Mouse (Mus musculus) adrenal gland, adult 18-20 months (tissue): ENCODE results near the gene Phf5a. TPM values are rescaled to one million over a fixed set of nuclear protein-coding genes. Genes with fewer than 3 reads are reported as not detected.

ENCODE experiments used
- DNase-seq, 2 experiments: peaks; one replicate each; pipeline ENCODE4 v3.0.0; 2021 to 2022; ENCODE audit warnings: low spot score in 2 of 2
- total RNA-seq, 2 experiments: library from RNA; stranded (reverse); gene quantifications; 1 replicate in 1 of 2; 2 replicates in 1 of 2; pipeline ENCODE4 v1.2.3; 2021

Gene Phf5a
- total RNA-seq, 2 experiments from 2014 or later: 54.3 to 55.6 TPM

DNA sequence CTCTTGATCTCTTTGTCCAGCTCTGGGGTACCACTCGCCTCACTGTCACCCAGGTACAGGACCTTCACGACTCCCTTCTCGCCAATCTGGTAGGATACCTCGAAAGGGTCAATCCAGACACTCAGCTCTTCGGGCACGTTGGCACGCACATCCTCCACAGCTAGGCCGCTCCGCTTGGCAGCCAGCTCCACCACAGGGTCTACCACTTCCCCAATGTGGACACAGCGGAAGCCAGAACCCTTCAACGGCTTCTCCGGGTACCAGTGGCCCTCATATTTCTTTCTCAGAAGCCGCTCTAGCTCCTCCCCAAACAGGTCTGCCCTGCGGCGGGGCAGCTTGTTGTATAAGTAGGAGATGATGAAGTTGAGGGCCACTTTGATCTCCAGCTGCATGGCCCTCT lies 20.3 kb downstream of the Phf5a start:
- no peak for DNase-seq

DNA sequence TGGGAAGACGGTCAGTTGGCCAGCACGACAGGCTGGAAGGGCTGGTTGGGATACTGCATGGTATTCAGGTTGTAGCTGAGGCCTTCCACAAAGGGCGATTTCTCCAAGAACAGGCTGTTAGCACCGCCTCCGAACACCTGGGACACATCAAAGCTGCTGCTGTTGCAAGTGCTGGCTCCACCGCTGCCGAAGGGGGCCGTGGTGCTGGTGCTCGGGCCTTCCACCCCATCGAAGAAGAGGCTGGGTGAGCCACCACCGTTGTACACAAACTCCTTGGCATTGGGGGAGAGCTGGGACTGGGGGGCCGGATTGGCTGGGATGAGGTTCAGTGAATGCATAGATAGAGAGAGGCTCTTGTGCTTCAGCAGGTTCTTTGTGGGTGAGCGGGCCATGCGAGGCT lies 21.0 kb downstream of the Phf5a start:
- DNase-seq: no peak

DNA sequence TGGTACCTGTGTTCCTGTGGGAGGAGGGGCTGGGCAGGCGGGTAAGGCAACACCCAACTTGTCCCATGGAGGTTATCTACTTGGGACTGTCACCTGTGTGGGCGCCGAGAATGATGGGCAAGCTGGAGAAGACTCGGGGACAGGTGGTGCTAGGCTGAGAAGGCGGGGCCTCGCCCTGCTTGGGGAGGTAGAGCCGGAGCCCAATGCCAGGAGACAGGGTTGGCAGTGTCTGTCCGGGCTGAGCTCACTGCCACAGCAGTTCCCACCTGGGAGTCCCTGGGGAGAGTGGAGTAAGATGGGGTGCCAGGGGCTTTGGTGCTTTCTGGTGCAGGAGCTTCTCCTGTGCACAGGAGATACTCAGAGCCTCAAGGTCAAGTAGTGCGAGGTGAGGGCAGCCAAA lies 22.6 kb downstream of the Phf5a start:
- DNase-seq: no peak

DNA sequence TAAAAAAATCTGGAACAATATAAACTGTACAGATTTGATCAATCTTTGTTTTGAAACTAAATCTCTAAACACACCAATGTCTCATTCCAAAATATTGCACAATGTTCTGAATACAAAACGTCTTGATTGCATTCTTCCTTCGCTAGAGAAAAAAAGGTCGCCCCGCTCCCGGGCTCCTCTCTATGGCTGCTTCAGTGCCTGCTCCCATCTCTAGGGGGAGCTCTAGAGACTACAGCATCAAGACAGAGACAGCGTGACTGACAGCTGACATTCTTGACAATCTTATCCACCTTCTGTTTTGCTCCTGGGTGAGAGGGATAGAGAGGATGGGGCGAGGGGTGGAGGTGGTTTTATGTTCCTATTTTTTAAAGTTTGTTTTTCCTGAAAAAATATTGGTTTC lies 23.4 kb downstream of the Phf5a start:
- DNase-seq: peak in 1 of 2 experiments; percentile 52

DNA sequence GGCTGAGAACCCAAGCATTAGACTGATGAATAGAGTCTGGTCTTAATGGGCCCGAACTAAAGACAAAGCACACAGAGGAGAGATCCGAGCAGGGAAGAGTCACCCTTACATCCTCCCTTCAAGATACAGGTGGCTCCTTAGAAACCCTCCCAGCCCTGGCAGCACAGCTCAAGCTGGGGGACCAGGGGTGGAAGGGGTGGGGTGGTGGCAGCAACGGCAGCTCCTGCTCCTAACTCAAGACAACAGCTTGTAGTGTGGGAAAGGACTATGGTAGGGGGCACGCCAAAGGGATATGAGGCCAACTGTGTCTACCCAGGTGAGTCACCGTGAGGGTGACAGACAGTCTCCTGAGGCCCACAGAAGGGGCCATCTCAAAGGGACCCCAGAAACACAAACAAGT lies 23.9 kb downstream of the Phf5a start:
- DNase-seq: no peak

DNA sequence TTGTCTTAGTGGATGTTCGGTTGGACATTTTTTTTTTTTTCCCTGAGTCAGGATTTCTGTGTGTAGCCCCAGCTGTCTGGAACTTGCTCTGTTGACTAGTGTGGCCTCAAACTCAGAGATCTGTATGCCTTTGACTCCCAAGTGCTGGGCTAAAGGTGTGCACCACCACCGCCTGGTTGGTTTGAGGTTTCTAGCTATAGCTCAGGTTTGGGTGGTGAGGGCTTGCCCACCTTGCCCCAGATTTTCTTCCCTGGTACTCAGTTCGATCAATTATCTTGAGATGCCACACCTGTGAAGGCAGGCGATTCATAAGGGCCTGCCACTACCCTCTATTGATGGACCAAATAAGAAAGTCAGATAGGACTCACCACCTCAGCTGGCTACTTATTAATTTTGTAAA lies 24.6 kb downstream of the Phf5a start:
- DNase-seq: no peak

DNA sequence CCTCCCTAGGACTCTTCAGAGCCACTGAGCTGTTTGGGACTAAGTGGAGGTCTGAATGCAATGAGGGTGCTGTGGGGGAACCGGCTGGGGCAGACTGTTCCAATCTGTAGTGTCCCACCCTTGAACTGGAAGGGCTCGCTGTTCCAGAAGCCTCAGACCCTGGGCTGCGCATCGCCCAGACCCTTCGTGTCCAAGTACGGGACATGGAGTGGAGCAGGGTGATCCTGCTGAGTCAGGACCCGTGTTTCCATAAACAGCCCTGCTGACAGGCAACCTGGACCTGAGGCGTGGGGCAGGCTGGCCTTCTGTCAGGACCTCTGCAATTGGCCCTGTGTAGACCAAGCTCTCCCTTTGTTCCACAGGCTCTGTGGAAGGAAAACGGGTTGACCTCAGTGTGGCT lies 25.0 kb downstream of the Phf5a start:
- DNase-seq: no peak

DNA sequence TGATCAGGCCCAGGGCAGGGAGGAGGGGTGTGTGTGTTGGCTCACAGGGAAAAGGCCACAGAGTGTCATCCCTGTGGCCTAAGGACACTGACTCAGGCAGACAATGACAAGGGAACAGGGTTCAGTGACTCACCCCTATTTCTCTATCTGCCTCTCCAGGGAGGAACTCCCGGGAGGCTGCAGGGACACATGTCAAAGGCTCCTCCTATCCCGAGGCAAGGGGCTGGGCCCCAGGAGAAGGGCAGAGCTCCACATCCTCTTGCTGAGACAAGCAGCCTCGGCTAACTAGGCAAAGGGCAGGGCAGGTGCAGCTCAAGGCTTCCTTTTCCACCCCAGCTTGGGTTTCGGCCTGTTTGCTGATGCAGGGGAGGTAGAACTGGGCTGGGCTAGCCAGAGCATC lies 26.0 kb downstream of the Phf5a start:
- peak; percentile 64 to 75 for DNase-seq

DNA sequence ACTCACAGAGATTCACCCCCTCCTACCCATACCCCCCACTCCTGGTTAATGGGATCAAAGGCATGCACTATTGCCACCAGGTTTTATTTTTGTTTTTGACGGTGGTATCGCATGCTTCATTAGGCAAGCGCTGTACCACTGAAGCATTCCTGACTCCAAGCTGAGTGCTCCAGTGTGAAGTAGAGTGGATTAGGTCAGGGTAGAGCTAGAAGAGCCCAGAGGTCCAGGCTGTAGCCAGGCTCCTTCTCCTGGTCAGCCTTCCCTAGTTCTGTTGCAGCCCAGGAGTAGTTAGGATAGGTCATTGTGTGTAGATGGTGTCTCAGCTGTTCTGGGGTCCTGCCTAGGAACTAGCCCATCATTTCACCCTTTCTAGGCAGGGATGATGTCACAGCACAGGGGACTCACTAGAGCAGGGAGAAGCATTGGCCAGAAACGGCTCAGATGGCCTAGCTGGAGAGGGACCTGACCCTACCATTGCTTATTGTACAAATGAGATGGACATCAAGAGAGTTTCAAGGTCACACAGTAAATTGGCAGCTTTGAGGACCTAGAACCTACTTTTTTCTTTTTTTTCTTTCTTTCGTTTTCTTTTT lies 26.6 kb downstream of the Phf5a start:
- no peak for DNase-seq

DNA sequence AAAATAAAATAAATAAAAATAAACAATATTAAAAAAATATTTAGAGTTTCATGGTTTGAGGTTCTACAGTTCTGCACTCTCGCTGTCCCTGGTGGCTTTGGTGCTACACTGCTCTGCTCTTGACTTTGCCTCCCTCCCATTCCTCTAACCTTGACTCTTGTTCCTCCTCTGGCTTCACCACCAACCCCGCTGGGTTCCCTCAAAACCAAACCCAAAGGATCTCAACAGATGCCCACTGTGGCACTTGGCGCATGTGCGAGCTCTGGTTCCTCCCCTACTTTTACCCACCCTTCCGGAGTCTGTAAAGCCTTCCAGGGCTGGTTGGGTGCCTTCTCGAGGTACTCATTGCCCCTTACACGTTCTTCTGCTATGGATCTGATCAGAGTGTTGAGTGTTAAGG lies 29.4 kb downstream of the Phf5a start:
- DNase-seq: no peak

DNA sequence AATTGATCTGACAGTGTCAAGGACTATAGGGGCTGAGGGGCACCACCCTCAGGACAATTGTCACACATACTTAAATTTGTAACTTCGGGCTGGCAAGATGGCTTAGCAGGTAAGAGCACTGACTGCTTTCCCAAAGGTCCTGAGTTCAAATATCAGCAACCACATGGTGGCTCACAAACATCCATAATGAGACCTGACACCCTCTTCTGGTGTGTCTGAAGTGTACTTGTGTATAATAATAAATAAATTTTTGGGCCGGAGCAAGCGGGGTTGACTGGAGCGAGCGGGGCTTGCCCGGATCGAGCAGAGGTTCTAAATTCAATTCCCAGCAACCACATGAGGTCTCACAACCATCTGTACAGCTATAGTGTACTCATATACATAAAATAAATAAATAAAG lies 31.4 kb downstream of the Phf5a start:
- DNase-seq: no peak

DNA sequence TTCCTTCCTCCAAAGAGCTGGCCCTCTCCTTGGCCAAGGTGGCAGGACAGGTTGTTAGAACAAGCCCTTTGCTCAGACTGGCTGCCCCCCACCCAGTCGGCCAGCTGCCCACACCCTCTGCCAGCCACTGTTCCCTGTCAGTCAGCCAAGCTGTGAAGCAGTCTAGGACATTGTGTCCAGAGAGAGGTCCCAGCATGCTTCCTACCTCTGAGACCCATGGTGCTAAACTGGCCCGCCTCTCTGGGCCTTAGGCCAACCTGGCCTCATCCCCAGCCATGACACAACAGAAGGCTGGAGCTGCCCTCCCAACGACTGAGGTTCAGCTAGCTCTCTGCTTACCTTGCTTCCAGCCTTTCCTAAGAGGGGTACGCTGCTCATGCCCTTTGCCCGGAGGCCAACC lies 32.1 kb downstream of the Phf5a start:
- peak; percentile 62 to 72 for DNase-seq

DNA sequence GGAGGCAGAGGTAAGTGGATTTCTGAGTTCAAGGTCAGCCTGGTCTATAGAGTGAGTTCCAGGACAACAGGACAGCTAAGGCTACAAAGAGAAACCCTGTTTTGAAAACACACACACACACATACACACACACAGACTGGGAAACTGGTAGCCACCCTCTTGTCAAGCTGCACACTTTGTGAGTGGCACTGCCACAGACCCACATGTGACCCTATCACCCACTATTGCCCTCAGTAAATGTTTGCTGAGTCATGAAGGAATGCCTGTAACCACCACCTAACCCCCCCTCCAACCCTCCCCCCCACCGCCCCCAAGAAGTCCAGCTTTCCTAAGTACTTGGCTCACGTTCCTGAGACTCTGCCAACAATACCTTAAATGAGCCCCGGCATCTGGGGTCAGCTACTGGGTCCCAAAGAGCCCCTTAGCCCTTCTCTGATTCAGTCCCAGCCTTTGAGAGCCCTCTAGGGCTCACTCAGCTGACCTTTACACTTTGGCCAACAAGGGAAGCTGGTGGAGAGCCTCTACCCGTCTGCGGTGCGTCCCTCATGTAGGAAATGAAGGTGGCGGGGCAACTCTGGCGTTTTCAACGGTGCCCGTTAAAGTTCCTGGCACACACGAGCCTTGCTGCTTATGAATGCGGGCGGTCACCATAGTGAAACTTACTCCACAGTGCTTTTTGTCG lies 33.0 kb downstream of the Phf5a start:
- no peak for DNase-seq

DNA sequence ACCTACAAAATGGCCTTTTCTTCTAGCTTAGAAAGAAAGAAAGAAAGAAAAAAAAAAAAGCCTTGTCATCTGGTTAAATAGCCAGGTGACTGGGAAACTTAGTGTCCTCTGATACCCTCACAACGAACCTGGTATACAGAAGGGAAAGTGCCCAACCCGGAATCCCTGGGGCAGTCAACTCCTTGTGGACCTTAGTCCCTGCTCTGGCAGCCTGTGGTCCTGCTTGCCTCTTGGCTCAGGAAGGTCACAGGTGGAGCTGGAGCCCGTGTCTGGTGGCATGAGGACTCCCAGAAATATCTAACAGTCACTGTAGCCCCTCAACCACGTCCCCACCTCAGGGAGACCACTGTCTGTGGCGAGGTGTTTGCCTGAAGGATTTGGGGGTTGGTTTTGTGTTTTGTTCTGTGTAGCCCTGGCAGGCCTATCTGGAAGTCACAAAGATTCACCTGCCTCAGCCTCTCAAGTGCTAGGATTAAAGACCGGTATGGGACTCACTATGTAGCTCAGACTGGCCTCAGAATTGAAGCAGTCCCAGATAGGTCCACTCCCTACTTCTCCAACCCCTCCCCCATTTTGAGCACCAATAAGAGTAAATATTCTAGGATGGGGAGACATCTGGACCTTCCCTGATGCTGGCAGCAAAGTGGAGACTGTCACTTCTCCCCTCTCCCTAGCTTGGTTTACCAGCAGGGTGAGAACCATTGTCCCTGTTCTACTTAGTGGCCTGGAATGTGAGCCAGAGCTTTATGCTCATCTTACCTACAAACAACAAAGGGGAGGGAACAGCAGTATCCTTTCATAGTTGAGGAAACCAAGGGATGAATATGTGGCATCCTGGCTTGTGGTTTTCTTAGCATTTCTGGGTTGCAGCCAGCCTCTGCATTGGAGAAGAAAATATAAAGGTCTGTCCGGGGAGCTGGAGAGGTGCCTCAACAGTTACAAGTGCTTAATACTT lies 34.5 kb downstream of the Phf5a start:
- no peak for DNase-seq

DNA sequence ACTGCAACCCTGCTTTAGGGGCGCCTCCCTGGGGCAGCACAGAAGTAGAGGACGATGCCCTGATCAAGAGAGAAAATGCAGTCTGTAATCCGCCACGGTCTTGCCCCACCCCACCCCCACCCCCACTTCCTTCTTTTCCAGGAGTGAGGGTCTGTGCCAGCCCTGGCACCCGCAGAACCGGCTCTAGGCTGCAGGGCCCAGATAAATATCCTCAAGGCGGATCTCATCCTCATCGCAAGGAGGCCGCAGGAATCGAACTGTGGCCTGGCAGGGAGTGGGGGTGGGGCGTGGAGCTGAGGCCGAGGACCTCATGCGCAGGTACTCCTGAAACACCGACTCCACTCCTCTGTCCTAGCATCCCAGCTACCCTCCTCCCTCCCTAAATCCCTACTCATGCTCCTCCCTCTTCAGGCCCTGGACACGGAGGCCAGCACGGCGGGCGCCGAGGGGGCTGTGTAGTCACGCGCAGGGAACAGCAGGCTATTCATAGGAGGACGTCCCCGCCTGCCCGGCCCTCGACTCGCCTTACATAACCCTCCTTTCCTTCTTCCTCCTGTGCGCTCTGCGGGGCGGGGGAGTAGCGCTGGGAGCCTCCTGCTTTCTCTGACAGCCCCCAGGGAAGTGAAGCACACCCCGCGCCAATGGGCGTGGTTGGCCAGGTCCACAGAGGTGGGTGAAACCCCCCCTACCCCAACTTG lies 35.4 kb downstream of the Phf5a start:
- DNase-seq: peak; percentile 56 to 73

DNA sequence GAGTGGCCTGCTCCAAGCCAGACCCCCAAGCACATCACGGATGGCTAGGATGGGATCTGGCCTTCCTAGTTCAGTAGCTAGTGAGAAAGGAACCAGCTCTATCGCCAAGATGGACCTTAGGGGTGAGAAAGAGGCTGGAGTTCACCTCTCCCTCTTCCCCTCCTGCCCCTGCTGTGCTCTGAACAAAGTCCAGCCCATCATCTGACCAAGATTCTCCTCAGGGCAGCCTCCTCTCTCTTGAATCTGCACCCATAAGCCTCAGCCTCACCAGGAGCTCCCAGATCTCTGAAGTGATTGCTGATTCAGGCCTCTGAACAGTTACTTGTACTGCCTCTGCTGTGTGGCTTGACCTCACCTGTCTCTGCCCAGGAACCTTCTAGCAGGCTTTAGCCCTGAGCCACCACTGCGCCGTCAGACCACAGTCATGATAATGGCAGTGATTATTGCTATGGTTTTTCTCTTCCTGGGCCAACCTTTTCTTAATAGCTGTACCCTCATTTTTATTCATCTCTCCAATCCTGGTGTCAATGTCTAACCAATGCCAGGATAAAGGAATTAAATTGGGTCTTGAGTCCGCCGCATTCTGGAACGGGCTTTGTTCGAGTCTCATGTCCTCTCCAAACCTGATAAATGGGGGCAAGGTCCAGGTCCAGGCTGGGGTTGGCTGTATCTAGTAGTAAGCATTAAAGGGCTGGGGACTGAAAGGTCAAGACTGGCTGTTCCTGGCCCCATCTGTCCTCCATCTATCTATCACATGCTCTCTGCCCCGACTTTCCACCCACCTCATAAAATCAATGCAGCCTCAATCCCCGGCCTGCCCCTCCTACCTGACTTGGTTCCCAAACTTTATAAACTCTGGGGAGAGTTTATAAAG lies 36.5 kb downstream of the Phf5a start:
- DNase-seq: peak in 1 of 2 experiments; percentile 3

DNA sequence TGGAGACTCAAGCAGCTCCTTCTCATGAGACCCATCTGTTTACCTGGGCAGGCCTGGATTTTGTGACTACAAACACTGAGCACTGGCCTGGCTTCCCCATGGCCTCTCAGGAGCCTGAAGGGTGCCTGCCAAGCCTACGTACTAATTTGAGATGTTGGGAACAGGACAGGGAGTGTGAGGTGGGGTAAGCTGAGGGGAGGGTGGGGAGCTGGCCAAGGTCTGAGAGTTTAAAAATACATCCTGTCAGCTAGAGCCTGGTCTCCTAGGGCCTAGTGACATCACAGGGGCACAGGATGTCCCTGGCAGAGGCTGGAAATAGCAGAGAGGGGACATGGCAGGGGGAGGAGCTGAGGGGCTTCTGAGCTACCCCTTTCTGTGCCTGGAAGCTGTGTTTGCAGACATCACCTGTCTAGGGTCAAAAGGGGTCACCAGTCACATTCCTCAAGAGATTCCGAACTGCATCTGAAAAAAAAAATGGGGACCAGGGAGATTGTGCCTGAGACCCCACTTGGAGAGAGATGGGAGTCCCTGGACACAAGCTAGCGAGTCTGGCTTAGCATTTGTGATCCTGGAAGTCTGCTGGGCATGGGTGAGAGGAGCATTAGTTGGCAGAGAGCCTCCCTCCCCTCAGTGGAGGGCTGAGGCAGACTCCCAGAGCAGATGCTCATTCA lies 37.4 kb downstream of the Phf5a start:
- DNase-seq: no peak

DNA sequence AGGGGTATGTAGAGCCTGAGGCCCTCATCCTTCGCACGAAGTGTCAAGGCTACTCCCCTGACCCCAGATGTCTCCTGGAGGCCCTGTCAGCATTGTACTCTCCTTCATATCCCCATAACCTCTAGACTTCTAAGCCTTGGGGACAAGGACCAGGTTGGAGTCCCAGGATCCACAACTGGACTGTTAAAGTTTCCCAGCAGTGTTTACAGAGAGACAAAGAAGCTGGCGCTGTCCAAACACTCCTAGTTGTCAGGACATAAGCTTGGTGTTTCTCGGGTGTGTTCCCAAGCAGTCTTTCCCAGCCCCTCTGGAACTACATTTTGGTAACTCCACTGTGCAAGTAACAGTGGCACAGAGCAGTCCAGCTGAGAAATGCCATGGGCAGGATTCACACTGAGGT lies 38.2 kb downstream of the Phf5a start:
- no peak for DNase-seq

DNA sequence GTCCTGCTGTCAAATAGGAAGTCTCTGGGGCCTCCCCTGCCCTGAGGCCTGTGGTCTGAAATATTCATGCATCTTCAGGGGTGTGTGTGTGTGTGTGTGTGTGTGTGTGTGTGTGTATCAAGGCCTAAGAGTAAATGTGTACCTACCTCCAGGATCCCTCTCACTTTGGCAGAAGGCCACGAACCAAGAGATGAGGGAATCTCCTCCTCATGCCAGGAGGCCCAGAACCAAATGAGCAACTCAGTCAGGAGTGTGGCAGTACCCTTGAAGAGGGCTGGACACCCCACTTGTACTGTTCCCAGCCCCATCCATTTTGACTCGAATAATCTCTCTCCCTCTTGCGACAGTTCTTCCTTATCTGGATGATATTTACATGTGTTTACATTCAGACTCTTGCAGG lies 39.5 kb downstream of the Phf5a start:
- no peak for DNase-seq
